Mouse (Mus musculus): ENCODE results near the gene H2-D1.

GRCm38 (mm10) chr17:35255704-35256103 lies 6.8 kb upstream of the H2-D1 start:
- TF ChIP-seq CTCF (IDR thresholded peaks at IDR 0.05; ENCODE audit: low read depth) (no peak), EP300 (IDR thresholded peaks at IDR 0.05; ENCODE audit: low read depth) (no peak)
